Mouse (Mus musculus) CD8-positive naive resting alpha-beta T cell, adult 2 months (primary cell): ENCODE measurements around the gene Wdfy1.

Source experiments
- DNase-seq, 2 experiments: peaks; one replicate each; pipeline ENCODE4 v3.0.0; 2022; ENCODE audit warnings: low read depth in 2 of 2, low spot score in 2 of 2

Gene Wdfy1

DNA sequence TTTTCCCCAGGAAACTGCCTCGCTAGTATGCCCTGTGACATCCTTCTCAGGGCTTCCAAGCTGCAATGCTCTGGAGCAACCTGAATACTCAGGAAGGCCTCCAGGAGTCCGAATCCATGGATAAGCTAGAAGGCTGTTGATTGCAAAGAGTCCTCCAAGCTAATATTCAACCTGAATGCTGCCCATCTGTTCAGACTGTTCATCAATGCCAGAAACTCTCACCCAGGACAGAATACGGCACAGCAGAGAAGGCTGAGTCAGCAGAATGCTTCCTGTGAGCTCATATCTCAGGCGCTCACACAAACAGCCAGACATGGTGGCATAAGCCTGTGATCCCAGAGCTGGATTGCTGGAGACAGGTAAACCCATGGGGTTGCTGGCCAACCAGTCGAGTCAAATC is 62.9 kb downstream of the Wdfy1 start:
- DNase-seq, result no peak

DNA sequence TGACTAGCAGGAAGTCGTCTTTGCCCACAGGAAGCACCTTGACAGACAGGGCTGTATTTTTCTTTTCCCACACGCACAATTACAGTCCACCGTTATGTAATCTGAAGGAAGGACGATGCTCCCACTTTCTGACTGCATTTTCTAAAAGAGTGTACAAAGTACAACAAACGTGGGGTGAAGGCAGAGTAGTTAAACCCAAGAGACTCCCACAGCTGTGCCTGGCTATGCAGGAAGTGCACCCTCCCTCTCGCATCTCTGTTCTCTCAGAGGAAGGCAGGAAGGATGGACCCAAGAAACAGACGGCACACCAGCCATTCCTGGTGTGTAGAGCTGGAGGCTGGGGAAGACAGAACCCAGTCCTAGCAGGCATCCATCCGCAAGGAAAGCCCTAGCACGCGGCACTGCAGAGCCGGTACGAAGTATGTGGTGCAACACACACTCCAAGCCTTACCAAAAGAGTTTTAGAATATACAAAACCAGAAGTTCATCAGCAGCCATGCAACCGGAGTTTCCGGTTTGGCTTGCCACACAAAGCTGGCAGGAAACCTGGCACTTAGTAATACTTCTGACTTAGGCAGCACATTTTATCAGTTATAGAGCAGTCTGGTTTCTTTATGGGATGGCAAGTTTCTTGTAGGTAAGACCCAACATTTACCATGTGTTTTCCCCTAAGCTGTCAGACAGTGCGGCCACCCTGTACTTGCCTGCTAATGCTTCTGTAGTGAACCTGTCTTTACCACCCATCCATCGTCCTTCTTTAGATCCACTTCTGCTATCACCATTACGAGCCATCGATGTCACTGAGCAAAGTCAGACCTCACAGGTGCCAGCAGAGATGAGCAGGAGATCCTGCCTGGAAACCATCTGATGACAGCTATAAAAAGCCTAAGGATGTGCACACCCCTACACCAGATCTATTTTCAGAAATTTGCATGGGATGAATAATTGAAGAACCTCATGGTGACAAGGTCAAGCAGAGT is 64.5 kb downstream of the Wdfy1 start:
- DNase-seq, result peak; percentile 22 to 30

DNA sequence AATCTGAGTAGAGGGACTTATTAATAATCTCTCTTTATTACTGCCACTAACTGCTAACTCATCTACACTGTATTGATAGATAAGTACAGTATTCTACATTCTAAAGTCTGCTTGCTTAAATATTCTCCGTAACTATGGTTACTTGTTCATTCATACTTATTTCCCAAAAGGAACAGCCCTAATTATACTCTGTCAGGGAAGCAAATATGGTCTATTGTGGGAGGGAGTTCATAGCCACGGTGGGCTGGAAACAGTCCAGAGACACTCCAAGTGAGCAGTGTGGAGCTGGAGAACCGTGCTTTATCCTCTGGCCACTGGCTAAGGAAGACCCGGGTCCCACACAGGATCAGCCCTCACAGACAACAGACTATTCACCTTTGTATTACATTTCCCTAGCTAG is 65.3 kb downstream of the Wdfy1 start:
- DNase-seq, result no peak

DNA sequence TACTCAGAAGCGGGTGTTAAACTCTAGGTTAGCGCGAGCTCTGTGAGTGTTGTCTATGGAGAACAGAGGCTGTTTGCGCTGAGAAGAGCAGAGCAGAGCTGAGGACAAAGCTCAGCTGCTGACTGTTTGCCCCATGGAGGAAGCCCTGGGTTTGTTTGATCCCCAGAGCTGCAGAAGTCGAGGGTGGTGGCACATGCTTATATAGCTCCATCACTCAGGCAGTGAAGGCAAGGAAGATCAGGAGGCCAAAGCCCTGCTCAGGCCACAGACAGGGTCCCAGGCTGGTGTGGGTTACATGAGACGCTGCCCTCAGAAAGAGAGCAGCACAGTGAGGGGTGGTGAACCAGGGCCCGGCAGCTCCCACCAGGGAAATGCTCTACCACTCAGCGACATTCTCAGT is 65.7 kb downstream of the Wdfy1 start:
- DNase-seq, result no peak

DNA sequence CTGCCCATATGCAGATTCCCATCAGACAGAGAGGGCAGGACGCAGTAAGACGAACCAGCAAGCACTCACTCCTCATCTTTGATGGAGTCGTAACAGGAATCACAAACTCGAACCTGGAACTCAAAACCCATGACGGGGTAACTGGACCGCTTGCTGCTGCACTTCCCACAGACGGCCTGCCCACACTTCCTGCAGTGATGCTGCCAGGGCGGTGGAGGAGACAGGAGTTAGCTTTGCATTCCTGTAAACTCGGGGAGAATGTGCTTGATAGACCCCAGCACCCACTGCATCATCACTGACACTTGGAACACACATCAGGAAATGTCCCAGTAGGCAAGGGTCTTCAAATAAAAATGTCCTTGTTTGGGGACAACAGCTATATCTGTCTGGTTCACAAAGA is 68.6 kb downstream of the Wdfy1 start:
- no peak for DNase-seq

DNA sequence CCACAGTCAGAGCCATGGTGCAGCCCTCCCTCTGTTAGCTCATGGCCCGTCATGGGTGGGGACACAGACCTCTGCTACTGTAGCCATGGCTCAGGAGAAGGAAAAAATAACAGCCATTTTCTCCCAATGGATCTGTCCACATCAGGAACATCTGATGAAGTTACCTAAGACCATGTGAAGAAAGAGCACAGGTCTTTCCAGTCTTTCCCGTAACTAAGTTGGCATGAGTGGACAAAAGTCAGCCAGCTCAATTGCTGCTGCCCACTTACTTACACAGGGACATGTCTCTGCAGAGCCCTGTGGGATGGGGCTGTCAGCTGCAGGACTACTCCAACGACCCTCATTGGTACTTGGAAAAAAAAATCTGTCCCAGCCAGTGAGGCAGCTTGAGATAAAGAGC is 69.2 kb downstream of the Wdfy1 start:
- no peak for DNase-seq

DNA sequence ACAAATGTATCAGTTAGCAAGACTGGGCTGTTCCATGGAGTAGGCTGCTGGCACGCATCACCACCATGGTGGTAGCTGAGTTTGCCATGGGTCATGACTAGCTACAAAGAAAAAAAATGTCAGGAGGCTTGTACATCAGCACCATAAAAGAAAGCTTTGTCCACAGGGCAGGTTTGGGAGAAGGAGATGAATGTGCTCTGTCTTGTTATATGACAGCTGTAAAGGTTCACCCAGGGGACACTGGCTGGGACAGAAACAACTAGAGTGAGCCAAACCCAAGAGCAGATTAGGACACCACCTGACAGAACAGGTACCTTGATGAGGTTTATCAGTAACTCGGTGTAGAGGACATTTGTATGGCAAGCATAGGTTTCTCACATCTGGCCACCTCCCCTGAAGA is 71.3 kb downstream of the Wdfy1 start:
- no peak for DNase-seq

DNA sequence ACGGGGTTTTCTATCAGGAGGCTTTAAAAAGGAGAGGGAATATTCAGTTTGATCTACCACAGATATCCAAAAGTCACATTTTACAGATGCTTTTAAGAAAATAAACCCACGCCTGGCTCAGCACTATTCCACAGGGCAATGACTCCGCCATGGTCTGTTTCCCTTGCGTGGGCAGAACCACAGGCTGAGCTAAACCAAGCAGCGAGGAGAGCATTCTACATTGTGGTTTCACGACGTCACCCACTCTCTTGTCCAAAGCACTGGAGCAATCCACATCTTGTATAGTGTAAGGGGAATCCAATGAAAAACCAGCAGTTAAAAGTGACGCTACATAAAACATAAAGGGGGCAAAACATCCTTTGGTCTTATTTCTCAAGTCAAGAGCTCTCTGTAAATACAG is 72.4 kb downstream of the Wdfy1 start:
- no peak for DNase-seq

DNA sequence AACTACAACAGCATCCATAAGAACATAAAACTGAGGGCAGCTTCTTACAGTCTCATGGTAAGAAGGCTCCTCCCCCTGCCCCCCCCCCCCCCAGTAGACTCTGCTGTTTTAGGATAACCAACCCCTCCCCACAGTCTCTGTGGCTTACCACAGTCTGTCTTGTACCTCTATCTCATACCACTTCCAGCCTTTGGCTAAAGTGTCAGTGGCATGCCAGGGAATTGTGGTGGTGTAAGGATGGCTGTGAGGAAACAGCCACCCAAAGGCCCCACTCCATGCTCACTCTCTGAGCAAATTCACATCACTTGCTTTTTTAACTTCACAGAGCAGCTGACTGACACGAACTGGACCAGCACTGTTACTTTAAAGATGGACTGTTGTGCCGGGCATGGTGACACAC is 77.4 kb downstream of the Wdfy1 start:
- DNase-seq, result no peak

DNA sequence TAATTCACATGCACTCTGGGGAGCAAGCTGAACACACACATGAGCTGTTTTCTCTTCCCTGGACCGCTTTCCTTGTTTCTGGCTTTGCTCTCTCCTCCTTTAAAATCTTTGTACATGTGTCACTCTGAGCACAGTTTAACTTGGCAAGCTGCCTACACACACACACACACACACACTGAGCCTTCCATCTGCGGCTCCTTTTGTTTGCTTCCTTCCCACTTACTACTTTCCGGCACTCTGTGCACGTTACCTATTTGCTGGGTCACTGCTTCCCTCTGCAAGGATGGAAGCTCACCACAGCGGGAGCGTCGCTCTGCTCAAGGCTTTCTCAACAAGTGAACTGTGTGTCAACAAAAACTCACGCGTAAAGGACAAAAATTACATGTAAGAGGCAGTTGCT is 78.6 kb downstream of the Wdfy1 start:
- no peak for DNase-seq

DNA sequence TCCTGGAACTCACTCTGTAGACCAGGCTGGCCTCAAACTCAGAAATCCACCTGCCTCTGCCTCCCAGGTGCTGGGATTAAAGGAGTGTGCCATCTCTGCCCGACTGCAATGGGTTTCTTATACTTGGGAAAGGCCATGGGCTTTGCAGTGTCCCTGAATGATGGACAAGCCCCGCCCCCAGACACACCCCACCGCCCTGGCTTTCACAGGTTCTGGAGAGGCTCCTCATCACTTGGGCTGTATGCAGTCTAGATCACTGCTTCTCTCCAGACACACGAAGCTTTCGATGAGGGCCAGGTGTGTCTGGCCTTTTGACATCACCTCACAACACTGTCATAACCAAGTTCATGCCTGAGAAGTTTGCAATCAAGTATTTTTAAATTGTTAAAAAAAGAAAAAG is 79.0 kb downstream of the Wdfy1 start:
- no peak for DNase-seq

DNA sequence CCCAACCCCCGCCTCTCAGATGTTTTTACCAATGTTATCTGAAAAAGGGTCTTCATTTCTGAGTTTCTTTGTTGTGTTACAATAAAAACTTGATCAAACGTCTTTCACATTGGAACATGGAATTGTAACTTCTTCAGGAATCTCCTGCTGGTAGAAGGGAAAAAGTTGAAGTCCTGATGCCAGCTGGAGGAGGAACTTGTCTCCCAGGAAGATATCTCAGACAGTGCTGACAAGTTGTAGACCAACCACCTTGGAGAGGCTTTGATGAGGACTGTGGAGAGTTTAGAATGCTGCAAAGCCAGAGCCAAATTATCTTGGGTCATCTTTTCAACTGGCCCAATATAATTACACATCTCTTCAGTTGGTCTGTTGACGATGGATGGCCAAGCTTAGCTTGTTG is 83.5 kb downstream of the Wdfy1 start:
- no peak for DNase-seq

DNA sequence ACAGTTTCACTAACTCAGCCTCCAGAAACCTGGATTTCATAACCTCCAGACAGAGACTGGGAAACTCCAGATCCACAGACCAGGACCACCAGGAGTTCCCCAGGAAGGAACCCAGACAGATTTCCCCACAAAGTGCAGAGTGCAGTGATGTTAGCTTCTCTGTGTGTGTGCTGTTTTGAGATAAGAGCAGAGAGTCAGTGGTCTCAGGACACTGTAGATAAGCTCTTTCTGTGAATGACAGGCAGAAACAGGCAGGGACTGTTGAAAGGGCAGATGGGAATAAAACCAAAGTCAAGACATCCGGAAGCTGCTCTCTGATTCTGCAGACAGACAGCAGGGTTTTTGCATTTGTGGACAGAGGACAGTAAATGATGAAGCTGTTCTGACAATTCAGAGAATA is 88.7 kb downstream of the Wdfy1 start:
- no peak for DNase-seq

DNA sequence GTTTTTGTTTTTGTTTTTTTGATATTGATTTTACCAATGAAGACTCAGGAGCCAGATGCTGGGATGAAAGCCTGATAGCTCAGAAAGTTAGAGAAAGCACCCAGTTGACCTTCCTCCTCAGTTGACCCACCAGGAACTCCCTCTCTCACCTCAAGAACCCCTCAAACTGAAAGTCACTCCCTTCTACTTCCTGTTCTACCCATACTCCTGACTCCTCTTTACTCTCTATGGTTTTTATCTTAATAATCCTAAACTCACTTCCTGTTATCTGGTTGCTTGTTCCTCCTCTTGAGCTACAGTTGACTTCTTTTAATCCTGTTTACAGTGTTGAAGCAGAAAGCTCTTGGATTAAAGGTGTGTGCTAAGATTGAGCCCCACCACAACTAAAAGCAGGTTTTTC is 91.9 kb downstream of the Wdfy1 start:
- no peak for DNase-seq

DNA sequence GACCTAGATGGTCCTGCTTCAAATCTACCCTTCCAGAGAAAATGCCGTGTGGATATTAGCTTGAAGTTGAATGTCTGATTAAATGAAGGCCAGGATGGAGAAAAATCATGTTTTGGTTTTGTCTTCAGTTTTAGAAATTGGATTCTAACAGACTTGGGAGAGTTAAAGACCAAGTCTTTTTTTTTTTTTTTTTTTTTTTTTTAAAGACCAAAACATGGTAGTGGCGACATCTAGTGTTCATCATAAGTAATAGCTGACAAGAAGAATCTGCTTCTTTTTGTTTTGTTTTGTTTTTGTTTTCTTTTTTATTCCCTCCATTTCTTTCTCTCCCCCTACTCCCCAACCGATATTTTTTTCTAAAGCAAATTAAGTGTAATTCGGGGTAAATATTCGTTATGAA is 93.0 kb downstream of the Wdfy1 start:
- no peak for DNase-seq

DNA sequence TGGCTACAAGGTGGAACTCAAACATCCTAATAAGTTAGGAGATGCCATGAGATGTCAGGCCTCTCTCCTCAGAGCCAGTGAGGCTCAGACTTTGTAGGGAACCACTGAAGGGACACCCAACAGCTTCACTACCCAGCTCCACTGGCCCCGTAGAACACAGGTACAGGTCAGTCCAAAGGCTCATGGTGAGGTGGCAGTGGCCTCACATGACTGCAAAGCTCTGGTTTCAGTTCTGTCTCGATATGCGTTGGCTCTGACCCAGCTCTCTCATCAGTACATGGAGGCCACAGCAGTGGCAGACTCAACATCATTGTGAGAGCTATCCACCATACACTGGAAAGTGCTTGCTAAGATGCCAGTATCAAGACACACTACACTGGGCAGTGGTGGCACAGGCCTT is 95.2 kb downstream of the Wdfy1 start:
- no peak for DNase-seq

DNA sequence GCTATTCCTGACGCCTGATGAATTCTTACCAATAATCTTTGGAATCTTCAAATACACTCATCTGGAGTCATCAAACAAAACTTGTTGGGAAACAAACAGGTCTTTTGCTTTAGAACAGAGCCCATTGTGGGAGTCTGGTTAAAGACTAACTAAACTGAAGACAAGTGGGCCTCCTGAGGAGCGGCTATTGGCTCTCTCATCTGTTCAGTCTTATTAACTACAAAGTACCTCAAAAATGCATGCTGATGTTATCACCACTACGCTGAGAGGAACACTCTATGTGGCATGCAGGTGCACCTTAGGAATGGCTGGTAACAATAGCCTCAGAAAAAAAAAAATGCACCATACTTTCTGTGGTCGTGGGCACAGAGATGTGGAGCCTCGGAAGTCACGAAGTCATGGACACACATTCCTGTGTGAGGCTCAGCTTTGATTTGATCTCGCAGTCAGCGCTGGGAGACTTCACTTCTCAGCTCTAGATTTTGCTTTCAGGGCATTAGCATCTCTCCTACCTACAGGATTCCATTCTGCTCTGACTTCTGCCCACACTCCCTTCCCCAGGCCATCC is 97.7 kb downstream of the Wdfy1 start:
- DNase-seq, result no peak

DNA sequence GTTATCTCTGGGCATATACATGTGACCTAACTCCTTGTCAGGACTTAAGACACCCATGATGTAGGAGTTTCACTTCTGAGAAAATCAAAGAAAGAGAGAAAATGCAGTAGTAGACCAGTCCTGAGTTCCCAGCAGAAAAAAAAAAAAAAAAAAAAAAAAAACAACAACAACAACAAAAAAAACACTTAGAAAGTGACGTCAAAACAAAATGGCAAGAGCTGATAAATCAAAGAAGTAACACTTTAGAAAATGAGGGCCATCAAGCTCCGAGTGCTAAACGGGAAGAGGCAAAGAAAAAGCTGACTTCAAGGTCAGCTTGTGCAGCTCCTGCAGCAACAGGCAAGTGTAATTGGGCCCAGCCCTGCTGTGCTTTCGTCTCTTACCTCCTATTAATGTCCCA is 100.2 kb downstream of the Wdfy1 start:
- no peak for DNase-seq

DNA sequence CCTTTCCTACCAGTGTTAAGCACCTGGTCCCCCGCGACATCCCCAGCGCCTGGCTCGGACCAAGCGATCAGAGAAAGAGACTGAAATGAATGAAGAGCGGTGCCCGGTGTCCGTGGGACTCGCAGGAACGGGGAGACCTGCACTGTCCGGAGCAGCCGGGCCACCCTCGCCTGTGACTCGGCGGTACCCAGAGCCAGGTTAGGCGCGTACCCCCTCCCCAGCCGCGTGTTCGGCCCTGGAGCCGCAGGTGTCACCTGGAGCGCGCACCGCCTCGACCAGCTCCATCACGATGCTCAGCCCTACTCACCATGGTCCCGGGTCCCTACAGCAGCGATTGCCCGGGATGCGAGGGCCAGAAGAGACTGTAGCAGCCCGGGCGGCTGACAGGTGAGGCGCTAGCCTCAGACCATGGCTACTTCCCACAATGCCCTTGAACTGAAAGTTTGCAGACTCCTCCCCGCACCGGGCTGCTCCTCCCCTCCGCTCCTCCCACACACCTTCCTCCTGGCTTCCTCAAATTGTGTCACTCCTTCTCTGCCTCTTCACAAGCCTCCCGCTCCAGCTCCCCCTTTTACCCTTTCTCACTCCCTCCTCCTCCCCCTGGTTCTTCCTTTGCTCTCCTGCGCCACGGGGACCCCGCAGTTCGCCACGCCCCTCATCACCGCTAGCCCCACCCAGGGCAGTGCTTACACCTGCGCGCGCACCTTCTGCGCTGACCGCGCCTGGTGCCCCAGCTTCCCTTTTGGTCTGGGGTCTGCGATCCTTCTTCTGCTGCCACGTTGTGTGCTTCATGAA is 104.2 kb downstream of the Wdfy1 start, which contains the start of gene Ap1s3:
TSS of gene Ap1s3 (minus strand) at position 430 of the 795 bp plus-strand sequence.
- peak; percentile 58 to 68 for DNase-seq

DNA sequence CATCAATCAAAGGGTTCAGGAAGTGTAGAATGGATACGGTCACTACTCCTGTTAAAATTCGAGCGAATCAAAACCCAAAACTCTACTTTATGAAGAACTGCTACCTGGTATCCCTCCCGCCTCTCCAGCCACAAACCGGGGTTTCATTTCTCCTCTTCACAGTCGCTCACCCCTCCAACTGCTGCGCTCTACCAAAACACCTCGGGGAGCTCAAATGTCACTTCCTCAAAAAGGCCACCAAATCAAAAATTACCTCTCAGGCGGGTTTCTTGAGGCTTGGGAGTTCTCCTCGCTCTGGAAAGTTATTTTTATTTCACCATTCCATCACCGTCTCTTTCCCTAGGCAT is 104.8 kb downstream of the Wdfy1 start:
- DNase-seq, result peak in 1 of 2 experiments; percentile 19

DNA sequence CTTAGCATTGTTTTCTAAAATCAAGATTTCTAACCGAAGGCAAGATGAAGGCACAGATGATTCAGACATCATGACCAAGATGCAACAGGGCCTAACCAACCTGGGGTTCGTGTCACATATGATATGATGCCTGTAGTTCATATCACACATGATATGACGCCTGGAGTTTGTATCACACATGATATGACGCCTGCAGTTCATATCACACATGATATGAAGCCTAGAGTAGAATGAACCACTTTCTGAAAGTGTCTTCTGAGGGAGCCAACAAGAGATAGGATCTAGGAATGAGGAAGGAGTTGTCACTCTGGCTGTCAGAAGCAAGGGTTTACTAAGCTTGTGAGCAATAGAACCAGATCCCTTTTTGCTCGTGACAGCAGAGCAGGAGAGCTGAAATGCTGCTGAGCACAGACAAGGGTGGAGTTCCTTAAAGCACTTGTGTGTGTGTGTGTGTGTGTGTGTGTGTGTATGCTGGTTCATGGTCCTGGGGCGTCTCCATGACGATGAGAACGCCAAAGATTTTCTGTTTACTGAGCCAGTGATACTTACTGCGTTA is 106.4 kb downstream of the Wdfy1 start:
- DNase-seq, result no peak

DNA sequence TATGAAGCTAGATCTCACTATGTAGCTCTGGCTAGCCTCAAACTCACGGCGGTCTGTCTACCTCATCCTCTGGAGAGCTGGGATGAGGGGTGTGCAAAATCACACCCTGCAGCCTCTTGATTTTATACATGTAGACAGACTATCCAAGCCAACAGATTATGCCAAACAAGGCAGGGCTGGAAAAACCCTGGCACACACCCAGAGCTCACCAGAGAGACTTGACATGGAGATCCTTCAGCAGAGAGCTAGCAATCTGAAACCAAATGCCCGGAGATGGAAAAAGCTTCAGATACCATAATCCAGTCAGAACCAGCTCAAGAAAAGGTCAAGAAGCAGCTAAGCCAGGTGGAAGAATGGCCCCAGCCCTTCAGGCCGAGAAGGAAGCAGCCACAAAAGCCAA is 111.0 kb downstream of the Wdfy1 start:
- DNase-seq, result no peak
